Mouse (Mus musculus) c-Kit-positive CD71-positive TER-119-positive erythroid progenitor cells, embryonic 14.5 days (primary cell): ENCODE measurements around the gene Wdr91.

Experiments
- DNase-seq: peaks from one replicate; pipeline ENCODE4 v3.0.0-alpha.2; 2013; ENCODE audit warnings: low spot score

Gene Wdr91

GRCm38 (mm10) chr6:34879101-34879740, 31.5 kb downstream of the Wdr91 start:
- DNase-seq: no peak

GRCm38 (mm10) chr6:34877509-34878321, 33.0 kb downstream of the Wdr91 start, which contains the start of gene Cyren:
Cyren (minus strand) TSS chr6:34878060.
- DNase-seq: peak; percentile 84

- DNase-seq: peak; percentile 49
Observed at GRCm38 (mm10) chr6:34876835-34877156, 33.9 kb downstream of the Wdr91 start.

- DNase-seq: peak; percentile 73
Observed at GRCm38 (mm10) chr6:34875966-34876834, 34.5 kb downstream of the Wdr91 start.

GRCm38 (mm10) chr6:34875268-34875761, 35.4 kb downstream of the Wdr91 start:
- peak; percentile 40 for DNase-seq

GRCm38 (mm10) chr6:34874101-34874921, 36.4 kb downstream of the Wdr91 start:
- DNase-seq: peak; percentile 67

GRCm38 (mm10) chr6:34872871-34873270, 37.8 kb downstream of the Wdr91 start:
- DNase-seq: no peak

GRCm38 (mm10) chr6:34871929-34872328, 38.7 kb downstream of the Wdr91 start:
- no peak for DNase-seq

- DNase-seq: no peak
Observed at GRCm38 (mm10) chr6:34870724-34871123, 40.0 kb downstream of the Wdr91 start.

GRCm38 (mm10) chr6:34870136-34870535, 40.5 kb downstream of the Wdr91 start:
- DNase-seq: no peak

- peak; percentile 81 for DNase-seq
Observed at GRCm38 (mm10) chr6:34869225-34869915, 41.3 kb downstream of the Wdr91 start.

- DNase-seq: no peak
Observed at GRCm38 (mm10) chr6:34868507-34869217, 42.0 kb downstream of the Wdr91 start.

- no peak for DNase-seq
Observed at GRCm38 (mm10) chr6:34867995-34868350, 42.7 kb downstream of the Wdr91 start.

GRCm38 (mm10) chr6:34867301-34867994, 43.2 kb downstream of the Wdr91 start:
- DNase-seq: no peak

GRCm38 (mm10) chr6:34866786-34867185, 43.9 kb downstream of the Wdr91 start:
- no peak for DNase-seq

GRCm38 (mm10) chr6:34865711-34866593, 44.7 kb downstream of the Wdr91 start:
- DNase-seq: no peak

GRCm38 (mm10) chr6:34865213-34865612, 45.5 kb downstream of the Wdr91 start:
- no peak for DNase-seq

- no peak for DNase-seq
Observed at GRCm38 (mm10) chr6:34863786-34864514, 46.7 kb downstream of the Wdr91 start.
